Mouse (Mus musculus): ENCODE measurements around the gene Wipf2.
"Not testable (repeated sequence)": the region's sequence is repeated elsewhere in the genome, so short reads cannot be mapped to it uniquely, and the experiment has no call there.

Gene Wipf2

GRCm38 (mm10) chr11:98932293-98933091 is 69.1 kb downstream of the Wipf2 start:
- DNase-seq = peak; percentile 36

- DNase-seq = peak; percentile 77
Measured at GRCm38 (mm10) chr11:98933151-98933550, 69.7 kb downstream of the Wipf2 start.

- not testable (repeated sequence) for DNase-seq
Measured at GRCm38 (mm10) chr11:98933847-98934246, 70.4 kb downstream of the Wipf2 start.

GRCm38 (mm10) chr11:98934367-98934766 is 70.9 kb downstream of the Wipf2 start:
- no peak for DNase-seq

- DNase-seq = no peak
Measured at GRCm38 (mm10) chr11:98935123-98935522, 71.7 kb downstream of the Wipf2 start.

- DNase-seq = no peak
Measured at GRCm38 (mm10) chr11:98936170-98936569, 72.7 kb downstream of the Wipf2 start.

- peak; percentile 27 for DNase-seq
Measured at GRCm38 (mm10) chr11:98936606-98937409, 73.4 kb downstream of the Wipf2 start.

GRCm38 (mm10) chr11:98937410-98937913 is 74.0 kb downstream of the Wipf2 start:
- DNase-seq = peak; percentile 92

GRCm38 (mm10) chr11:98937914-98938694 is 74.7 kb downstream of the Wipf2 start:
- peak; percentile 84 for DNase-seq

- DNase-seq = no peak
Measured at GRCm38 (mm10) chr11:98938701-98939083, 75.3 kb downstream of the Wipf2 start.

GRCm38 (mm10) chr11:98939084-98939952 is 75.9 kb downstream of the Wipf2 start:
- DNase-seq = peak; percentile 79

- peak; percentile 46 for DNase-seq
Measured at GRCm38 (mm10) chr11:98939953-98940641, 76.7 kb downstream of the Wipf2 start.

GRCm38 (mm10) chr11:98940776-98941175 is 77.3 kb downstream of the Wipf2 start:
- DNase-seq = peak; percentile 39

- DNase-seq = no peak
Measured at GRCm38 (mm10) chr11:98941341-98941825, 77.9 kb downstream of the Wipf2 start.

- peak; percentile 92 for DNase-seq
Measured at GRCm38 (mm10) chr11:98941826-98942550, 78.5 kb downstream of the Wipf2 start.

GRCm38 (mm10) chr11:98942555-98942922 is 79.1 kb downstream of the Wipf2 start:
- no peak for DNase-seq

- DNase-seq = peak; percentile 52
Measured at GRCm38 (mm10) chr11:98942923-98943641, 79.6 kb downstream of the Wipf2 start.

GRCm38 (mm10) chr11:98943741-98944461 is 80.5 kb downstream of the Wipf2 start:
- DNase-seq = peak; percentile 56
